Mouse (Mus musculus): ENCODE results near the gene Prickle2.

DNA sequence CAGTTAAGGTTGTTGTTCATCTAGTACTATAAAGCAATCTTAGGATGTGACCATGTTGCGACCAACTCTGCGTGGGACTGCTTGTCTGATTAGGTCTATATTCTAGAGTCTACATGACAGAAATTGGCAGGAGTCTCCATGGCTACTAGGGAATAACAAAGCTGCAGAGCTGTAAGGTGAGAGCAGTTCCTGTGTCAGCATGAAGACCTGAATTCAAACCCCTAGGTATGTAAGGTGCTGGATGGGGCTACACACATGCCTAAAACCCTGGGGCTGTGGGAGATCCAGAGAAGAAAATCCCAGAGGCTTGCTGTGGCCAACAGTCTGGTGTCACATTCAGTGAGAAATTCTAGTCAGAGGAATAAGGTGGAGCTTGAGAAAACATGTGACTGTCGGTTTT, 78.2 kb downstream of the Prickle2 start:
- TF ChIP-seq CTCF (IDR thresholded peaks at IDR 0.05; ENCODE audit: low read depth) (no peak), EP300 (IDR thresholded peaks at IDR 0.05; ENCODE audit: low read depth) (no peak)

Data from heart, postnatal 0 days (tissue).